Mouse (Mus musculus): ENCODE data around the gene Slitrk2.

The Slitrk2 gene

GRCm38 (mm10) chrX:66648911-66649620, at the start of gene Slitrk2:
Slitrk2 (plus strand) TSS chrX:66649318.
- no peak for DNase-seq (ENCODE audit: extremely low read depth, insufficient read length, low spot score)

- DNase-seq (ENCODE audit: extremely low read depth, insufficient read length, low spot score), result no peak
Observed at GRCm38 (mm10) chrX:66605490-66605889, 43.6 kb upstream of the Slitrk2 start.

GRCm38 (mm10) chrX:66652455-66653144, 3.5 kb downstream of the Slitrk2 start:
- DNase-seq (ENCODE audit: extremely low read depth, insufficient read length, low spot score), result no peak

GRCm38 (mm10) chrX:66657365-66657764, 8.2 kb downstream of the Slitrk2 start:
- DNase-seq (ENCODE audit: extremely low read depth, insufficient read length, low spot score), result no peak

- no peak for DNase-seq (ENCODE audit: extremely low read depth, insufficient read length, low spot score)
Observed at GRCm38 (mm10) chrX:66676959-66677358, 27.8 kb downstream of the Slitrk2 start.

- DNase-seq (ENCODE audit: extremely low read depth, insufficient read length, low spot score), result no peak
Observed at GRCm38 (mm10) chrX:66678646-66679045, 29.5 kb downstream of the Slitrk2 start.

Data from 3134 (cell line).